Mouse (Mus musculus) MEL (cell line): Measurements from ENCODE around the gene 4930583I09Rik. TPM values are rescaled to one million over a fixed set of nuclear protein-coding genes. Genes with fewer than 3 reads are reported as not detected.

Experiments used
- DNase-seq: peaks from one replicate; pipeline ENCODE4 v3.0.0; 2011; ENCODE audit warnings: low read depth, low spot score
- H3K27ac ChIP-seq: 2 replicates; pipeline ENCODE4 v1.5.1; 2012; ENCODE audit warnings: low read depth, mild to moderate bottlenecking, control low read depth, low read length, moderate library complexity; ENCODE audit not compliant: control insufficient read depth
- H3K27me3 ChIP-seq, 2 experiments: fragments of 150-350 bp in 1 of 2; sonication (generic) in 1 of 2; 2 replicates each; pipeline ENCODE4 v1.6.1; 2012; ENCODE audit warnings: low read length in 2 of 2, mild to moderate bottlenecking in 2 of 2, improper control_type of control experiment in 1 of 2, moderate library complexity in 1 of 2; ENCODE audit not compliant: insufficient read depth in 2 of 2, control insufficient read depth in 1 of 2
- H3K36me3 ChIP-seq, 2 experiments: 2 replicates each; pipeline ENCODE4 v1.6.1; 2012 to 2014; ENCODE audit warnings: low read length in 2 of 2, improper control_type of control experiment in 1 of 2, inconsistent platforms in 1 of 2, mild to moderate bottlenecking in 1 of 2; ENCODE audit not compliant: insufficient read depth in 2 of 2, control insufficient read depth in 1 of 2
- H3K4me1 ChIP-seq, 2 experiments: fragments of 150-350 bp in 1 of 2; sonication (generic) in 1 of 2; 2 replicates each; pipeline ENCODE4 v1.6.1; 2012; ENCODE audit warnings: low read length in 2 of 2, improper control_type of control experiment in 1 of 2, mild to moderate bottlenecking in 1 of 2; ENCODE audit not compliant: insufficient read depth in 2 of 2, control insufficient read depth in 1 of 2
- H3K4me3 ChIP-seq, 2 experiments: fragments of 150-350 bp in 1 of 2; sonication (generic) in 1 of 2; 2 replicates each; pipeline ENCODE4 v1.5.1; 2012; ENCODE audit warnings: low read depth in 2 of 2, low read length in 2 of 2, mild to moderate bottlenecking in 2 of 2, moderate library complexity in 2 of 2, control low read depth in 1 of 2, improper control_type of control experiment in 1 of 2; ENCODE audit not compliant: control insufficient read depth in 1 of 2, insufficient read depth in 1 of 2
- H3K79me2 ChIP-seq: 2 replicates; pipeline ENCODE4 v1.6.1; 2012; ENCODE audit warnings: mild to moderate bottlenecking, low read length, moderate library complexity; ENCODE audit not compliant: control insufficient read depth, poor library complexity, insufficient read depth
- H3K9ac ChIP-seq: 2 replicates; pipeline ENCODE4 v1.6.1; 2012; ENCODE audit warnings: low read depth, mild to moderate bottlenecking, control low read depth, low read length, moderate library complexity; ENCODE audit not compliant: control insufficient read depth, poor library complexity, severe bottlenecking
- H3K9me3 ChIP-seq: fragments of 150-350 bp; sonication (generic); replicated peaks from 2 replicates; pipeline ENCODE4 v1.6.1; 2012; ENCODE audit warnings: mild to moderate bottlenecking, low read length, improper control_type of control experiment, moderate library complexity; ENCODE audit not compliant: insufficient read depth
- BHLHE40 ChIP-seq: IDR thresholded peaks from 2 replicates; pipeline ENCODE4 v1.6.1; 2012; ENCODE audit warnings: low read depth, mild to moderate bottlenecking, inconsistent platforms, low read length, improper control_type of control experiment, borderline replicate concordance
- CHD1 ChIP-seq: IDR thresholded peaks from 2 replicates; pipeline ENCODE4 v1.6.1; 2012; ENCODE audit warnings: low read depth, mild to moderate bottlenecking, inconsistent platforms, low read length, improper control_type of control experiment
- CTCF ChIP-seq, 3 experiments: IDR thresholded peaks in 2 of 3; conservative IDR thresholded peaks in 1 of 3; 2 replicates each; pipeline ENCODE4 v1.5.1; 2011 to 2012; ENCODE audit warnings: low read length in 3 of 3, low read depth in 2 of 3, mild to moderate bottlenecking in 2 of 3, improper control_type of control experiment in 1 of 3, inconsistent platforms in 1 of 3, mixed read lengths in 1 of 3, moderate library complexity in 1 of 3; ENCODE audit not compliant: control insufficient read depth in 1 of 3, insufficient read depth in 1 of 3, poor library complexity in 1 of 3, severe bottlenecking in 1 of 3
- GABPA ChIP-seq: IDR thresholded peaks from 2 replicates; pipeline ENCODE4 v1.6.1; 2012; ENCODE audit warnings: low read depth, mild to moderate bottlenecking, inconsistent platforms, low read length, improper control_type of control experiment, moderate library complexity
- GATA1 ChIP-seq: IDR thresholded peaks from 2 replicates; pipeline ENCODE4 v1.6.1; 2011; ENCODE audit warnings: low read depth, low read length, improper control_type of control experiment
- JUND ChIP-seq: IDR thresholded peaks from 2 replicates; pipeline ENCODE4 v1.6.1; 2011; ENCODE audit warnings: low read depth, mild to moderate bottlenecking, improper control_type of control experiment, low read length
- MAZ ChIP-seq: IDR thresholded peaks from 2 replicates; pipeline ENCODE4 v1.6.1; 2012; ENCODE audit warnings: low read depth, mild to moderate bottlenecking, inconsistent platforms, low read length, improper control_type of control experiment
- RAD21 ChIP-seq: IDR thresholded peaks from 2 replicates; pipeline ENCODE4 v1.6.1; 2011; ENCODE audit warnings: mild to moderate bottlenecking, low read depth, low read length, improper control_type of control experiment
- SIN3A ChIP-seq: IDR thresholded peaks from 2 replicates; pipeline ENCODE4 v1.6.1; 2012; ENCODE audit warnings: low read length, improper control_type of control experiment, inconsistent platforms
- USF2 ChIP-seq, 2 experiments: IDR thresholded peaks; 2 replicates each; pipeline ENCODE4 v1.6.1; 2011 to 2012; ENCODE audit warnings: improper control_type of control experiment in 2 of 2, low read length in 2 of 2, borderline replicate concordance in 1 of 2, inconsistent platforms in 1 of 2, low read depth in 1 of 2, mild to moderate bottlenecking in 1 of 2; ENCODE audit not compliant: insufficient read depth in 1 of 2
- ZC3H11A ChIP-seq: IDR thresholded peaks from 2 replicates; pipeline ENCODE4 v1.6.1; 2012; ENCODE audit warnings: low read depth, mild to moderate bottlenecking, inconsistent platforms, low read length, improper control_type of control experiment
- polyA plus RNA-seq, 2 experiments: library from polyadenylated mRNA; stranded (reverse) in 1 of 2; unstranded in 1 of 2; fragments of >175 nt in 1 of 2; fragments of >200 nt in 1 of 2; gene quantifications; 2 replicates each; pipeline versions ENCODE4 v1.2.1 to v1.2.4; 2012; ENCODE audit warnings: low replicate concordance in 2 of 2, low read depth in 1 of 2; ENCODE audit not compliant: insufficient read length in 2 of 2, insufficient read depth in 1 of 2, missing spikeins in 1 of 2
- total RNA-seq: library from RNA; depleted of rRNA; stranded (reverse); fragments of 300-350 nt; gene quantifications from 2 replicates; pipeline ENCODE4 v1.2.3, GENCODE M21; 2012

4930583I09Rik gene
- total and polyA plus RNA-seq, 3 experiments: not detected

- TF ChIP-seq GABPA (no peak), MAZ (no peak), ZC3H11A (no peak)
Measured at GRCm38 (mm10) chr17:64802956-64803275, 33.0 kb downstream of the 4930583I09Rik start.

GRCm38 (mm10) chr17:64802168-64802955, 33.5 kb downstream of the 4930583I09Rik start:
- H3K27ac ChIP-seq: no peak overlapping the region
- TF ChIP-seq GATA1 (no peak), JUND (no peak), SIN3A (no peak), USF2 (IDR thresholded peaks at IDR 0.05; ENCODE audit: borderline replicate concordance in 1 of 2, insufficient read depth in 1 of 2, low read depth in 1 of 2, low read length in 2 of 2) (no peak), CTCF (IDR thresholded peaks at IDR 0.05 in 2 of 3, conservative IDR thresholded peaks at IDR 0.05 in 1 of 3; ENCODE audit: control insufficient read depth in 1 of 3, insufficient read depth in 1 of 3, low read depth in 2 of 3, low read length in 3 of 3, poor library complexity in 1 of 3, severe bottlenecking in 1 of 3) (no peak), CHD1 (no peak), BHLHE40 (no peak)

More at GRCm38 (mm10) chr17:64802956-64803275, 33.0 kb downstream of the 4930583I09Rik start:
- DNase-seq: no peak
- H3K27ac ChIP-seq: no peak overlapping the region
- no peaks in the 10 kb centered on the region for H3K36me3 ChIP-seq
- no peak overlapping the region for H3K9ac ChIP-seq
- H3K27me3 ChIP-seq: no peaks in the 10 kb centered on the region
- H3K79me2 ChIP-seq: no peaks in the 10 kb centered on the region
- H3K4me3 ChIP-seq: no peak overlapping the region
- no peaks in the 10 kb centered on the region for H3K4me1 ChIP-seq
- no peaks in the 10 kb centered on the region for H3K9me3 ChIP-seq

GRCm38 (mm10) chr17:64792623-64793022, 43.2 kb downstream of the 4930583I09Rik start:
- Histone ChIP-seq H3K27me3 (no peaks in the 10 kb centered on the region; a peak in 2 of 4 replicates), H3K4me3 (no peak overlapping the region), H3K9ac (no peak overlapping the region), H3K4me1 (no peaks in the 10 kb centered on the region), H3K79me2 (no peaks in the 10 kb centered on the region), H3K36me3 (no peaks in the 10 kb centered on the region), H3K27ac (no peak overlapping the region), H3K9me3 (no peaks in the 10 kb centered on the region)
- DNase-seq: no peak
- TF ChIP-seq RAD21 (no peak), GATA1 (no peak)

More at GRCm38 (mm10) chr17:64802168-64802955, 33.5 kb downstream of the 4930583I09Rik start:
- DNase-seq: no peak
- Histone ChIP-seq H3K36me3 (no peaks in the 10 kb centered on the region), H3K9me3 (no peaks in the 10 kb centered on the region), H3K27me3 (no peaks in the 10 kb centered on the region), H3K79me2 (no peaks in the 10 kb centered on the region), H3K4me3 (no peak overlapping the region), H3K9ac (no peak overlapping the region), H3K4me1 (no peaks in the 10 kb centered on the region)
